Mouse (Mus musculus): Measurements from ENCODE around the gene Kxd1.

- no peak for TF ChIP-seq POLR2A (IDR thresholded peaks at IDR 0.05; ENCODE audit: borderline replicate concordance, insufficient read depth, low read length)
- TF ChIP-seq CTCF (IDR thresholded peaks at IDR 0.05; ENCODE audit: borderline replicate concordance, insufficient read depth, low read depth, low read length) = no peak
Observed at GRCm38 (mm10) chr8:70570360-70570759, 42.6 kb upstream of the Kxd1 start.
